Mouse (Mus musculus): Measurements from ENCODE around the gene F7. TPM values are rescaled to one million over a fixed set of nuclear protein-coding genes. Genes with fewer than 3 reads are reported as not detected.

The F7 gene
- polyA plus RNA-seq, 1 experiment from 2014 or later, result 0.10 TPM

Other genes with a start within 250 kb of the F7 start
- gene Mcf2l, start 152.2 kb upstream of the F7 start, polyA plus RNA-seq (2016; fragmentation: Nextera tagmentation; extraction: Ambion mirVana), result 90.2 and 110 TPM in 2 replicates
- gene F10, start 11.3 kb downstream of the F7 start, polyA plus RNA-seq (2016; fragmentation: Nextera tagmentation; extraction: Ambion mirVana), result 0.21 and 0.22 TPM in 2 replicates
- gene Proz, start 34.9 kb downstream of the F7 start, polyA plus RNA-seq (2016; fragmentation: Nextera tagmentation; extraction: Ambion mirVana), result 0.67 and 0.92 TPM in 2 replicates
- gene Pcid2, start 79.4 kb downstream of the F7 start, polyA plus RNA-seq (2016; fragmentation: Nextera tagmentation; extraction: Ambion mirVana), result 57.7 and 60.0 TPM in 2 replicates
- 84.0 and 86.8 TPM in 2 replicates for gene Cul4a, start 79.6 kb downstream of the F7 start, polyA plus RNA-seq (2016; fragmentation: Nextera tagmentation; extraction: Ambion mirVana)
- gene Lamp1, start 133.1 kb downstream of the F7 start, polyA plus RNA-seq (2016; fragmentation: Nextera tagmentation; extraction: Ambion mirVana), result 207 and 213 TPM in 2 replicates
- 19.3 and 19.9 TPM in 2 replicates for gene Grtp1, start 174.6 kb downstream of the F7 start, polyA plus RNA-seq (2016; fragmentation: Nextera tagmentation; extraction: Ambion mirVana)
- 0.13 TPM in 1 of 2 replicates, not detected in the other for gene Adprhl1, start 228.1 kb downstream of the F7 start, polyA plus RNA-seq (2016; fragmentation: Nextera tagmentation; extraction: Ambion mirVana)